Mouse (Mus musculus) left cerebral cortex, adult 8-10 months (tissue): ENCODE results near the gene Gapdhs. TPM values are rescaled to one million over a fixed set of nuclear protein-coding genes. Genes with fewer than 3 reads are reported as not detected.
"Not testable (repeated sequence)": the region's sequence is repeated elsewhere in the genome, so short reads cannot be mapped to it uniquely, and the experiment has no call there.

Experiments
- DNase-seq, 2 experiments: peaks; one replicate each; pipeline ENCODE4 v3.0.0; 2022; ENCODE audit warnings: low spot score in 2 of 2
- total RNA-seq, 4 experiments: library from RNA; stranded (reverse); gene quantifications; 2 replicates each; pipeline ENCODE4 v1.2.4; 2022

Gapdhs gene
- total RNA-seq, 4 experiments from 2014 or later = not detected

- DNase-seq = no peak
These were observed 4.2 kb upstream of the Gapdhs start for GRCm38 (mm10) chr7:30747525-30748204.

- no peak for DNase-seq
These were observed 629 bp upstream of the Gapdhs start for GRCm38 (mm10) chr7:30744022-30744598.

GRCm38 (mm10) chr7:30742570-30742969 lies 911 bp downstream of the Gapdhs start:
- DNase-seq = not testable (repeated sequence)

GRCm38 (mm10) chr7:30736211-30736610 lies 7.3 kb downstream of the Gapdhs start:
- DNase-seq = no peak

GRCm38 (mm10) chr7:30730064-30730722 lies 13.3 kb downstream of the Gapdhs start:
- not testable (repeated sequence) for DNase-seq

GRCm38 (mm10) chr7:30729396-30730063 lies 14.0 kb downstream of the Gapdhs start, which contains the start of gene Tmem147:
Gene Tmem147, minus strand, starts transcription at chr7:30729540.
- DNase-seq = peak; percentile 95 to 96

- DNase-seq = no peak
These were observed 14.6 kb downstream of the Gapdhs start for GRCm38 (mm10) chr7:30728739-30729395.

GRCm38 (mm10) chr7:30728214-30728613 lies 15.3 kb downstream of the Gapdhs start:
- DNase-seq = no peak

GRCm38 (mm10) chr7:30723274-30723953 lies 20.1 kb downstream of the Gapdhs start:
- DNase-seq = no peak

- no peak for DNase-seq
These were observed 22.2 kb downstream of the Gapdhs start for GRCm38 (mm10) chr7:30721286-30721685.

- no peak for DNase-seq
These were observed 23.8 kb downstream of the Gapdhs start for GRCm38 (mm10) chr7:30719669-30720068.

GRCm38 (mm10) chr7:30717716-30718046 lies 25.8 kb downstream of the Gapdhs start:
- DNase-seq = no peak

- peak in 1 of 2 experiments; percentile 53 for DNase-seq
These were observed 26.3 kb downstream of the Gapdhs start for GRCm38 (mm10) chr7:30717006-30717715.

- DNase-seq = no peak
These were observed 31.5 kb downstream of the Gapdhs start, which contains the start of gene Atp4a for GRCm38 (mm10) chr7:30711942-30712341. Gene Atp4a, plus strand, starts transcription at chr7:30712209.

GRCm38 (mm10) chr7:30707441-30707840 lies 36.0 kb downstream of the Gapdhs start:
- DNase-seq = no peak

- no peak for DNase-seq
These were observed 37.1 kb downstream of the Gapdhs start for GRCm38 (mm10) chr7:30706214-30706882.

- no peak for DNase-seq
These were observed 44.9 kb downstream of the Gapdhs start, which contains the start of gene 2200002J24Rik for GRCm38 (mm10) chr7:30698589-30698988. Gene 2200002J24Rik, plus strand, starts transcription at chr7:30698926.

- DNase-seq = no peak
These were observed 45.4 kb downstream of the Gapdhs start for GRCm38 (mm10) chr7:30698101-30698500.

GRCm38 (mm10) chr7:30688325-30688724 lies 55.2 kb downstream of the Gapdhs start:
- DNase-seq = no peak

GRCm38 (mm10) chr7:30683425-30683824 lies 60.1 kb downstream of the Gapdhs start:
- no peak for DNase-seq
